Mouse (Mus musculus): ENCODE measurements around the gene Ctla2a.
"Not testable (repeated sequence)": the region's sequence is repeated elsewhere in the genome, so short reads cannot be mapped to it uniquely, and the experiment has no call there.

- not testable (repeated sequence) for TF ChIP-seq CTCF, EP300 (IDR thresholded peaks at IDR 0.05; ENCODE audit: low read depth)
Measured at GRCm38 (mm10) chr13:60972319-60972718, 35.9 kb upstream of the Ctla2a start.

Data from heart, postnatal 0 days (tissue).